Mouse (Mus musculus) ES-E14 (cell line): ENCODE measurements around the gene Foxn4. TPM values are rescaled to one million over a fixed set of nuclear protein-coding genes. Genes with fewer than 3 reads are reported as not detected.

Source experiments
- DNase-seq: peaks from one replicate; pipeline ENCODE4 v3.0.0-alpha.2; 2013; ENCODE audit warnings: low read depth, low spot score
- H3K27ac ChIP-seq: 2 replicates; pipeline ENCODE4 v1.5.1; 2012; ENCODE audit warnings: low read depth, mild to moderate bottlenecking, low read length, moderate library complexity, mixed read lengths; ENCODE audit not compliant: poor library complexity, insufficient read depth, severe bottlenecking
- H3K36me3 ChIP-seq: 2 replicates; pipeline ENCODE4 v1.6.1; 2012; ENCODE audit warnings: mild to moderate bottlenecking, low read length, moderate library complexity, mixed read lengths; ENCODE audit not compliant: control insufficient read depth, poor library complexity, insufficient read depth, severe bottlenecking
- H3K4me1 ChIP-seq, 2 experiments: fragments of 150-350 bp in 1 of 2; sonication (generic) in 1 of 2; 2 replicates each; pipeline ENCODE4 v1.6.1; 2012; ENCODE audit warnings: low read length in 2 of 2, mild to moderate bottlenecking in 1 of 2, mixed read lengths in 1 of 2; ENCODE audit not compliant: control insufficient read depth in 2 of 2, insufficient read depth in 2 of 2, poor library complexity in 1 of 2
- H3K4me3 ChIP-seq, 2 experiments: fragments of 150-350 bp in 1 of 2; sonication (generic) in 1 of 2; 2 replicates each; pipeline ENCODE4 v1.5.1; 2012; ENCODE audit warnings: low read length in 2 of 2, low read depth in 1 of 2, mild to moderate bottlenecking in 1 of 2, mixed read lengths in 1 of 2; ENCODE audit not compliant: insufficient read depth in 1 of 2, poor library complexity in 1 of 2, severe bottlenecking in 1 of 2
- H3K9ac ChIP-seq: 2 replicates; pipeline ENCODE4 v1.6.1; 2012; ENCODE audit warnings: low read depth, mild to moderate bottlenecking, low read length, mixed read lengths; ENCODE audit not compliant: poor library complexity, insufficient read depth, severe bottlenecking
- H3K9me3 ChIP-seq: fragments of 150-350 bp; sonication (generic); 2 replicates; pipeline ENCODE4 v1.6.1; 2012; ENCODE audit warnings: low read depth, mild to moderate bottlenecking, low read length; ENCODE audit not compliant: control insufficient read depth, insufficient read depth
- CHD2 ChIP-seq: IDR thresholded peaks from 2 replicates; pipeline ENCODE4 v1.6.1; 2014; ENCODE audit warnings: mild to moderate bottlenecking, low read depth, low read length, inconsistent platforms
- HCFC1 ChIP-seq: IDR thresholded peaks from 2 replicates; pipeline ENCODE4 v1.6.1; 2012; ENCODE audit warnings: low read length, inconsistent platforms, borderline replicate concordance; ENCODE audit not compliant: insufficient read depth
- MAFK ChIP-seq: IDR thresholded peaks from 2 replicates; pipeline ENCODE4 v1.6.1; 2014; ENCODE audit warnings: mild to moderate bottlenecking, low read depth, low read length, inconsistent platforms; ENCODE audit not compliant: insufficient read depth
- ZC3H11A ChIP-seq: IDR thresholded peaks from 2 replicates; pipeline ENCODE4 v1.6.1; 2012; ENCODE audit warnings: low read depth, mild to moderate bottlenecking, inconsistent platforms, low read length, borderline replicate concordance
- ZNF384 ChIP-seq: IDR thresholded peaks from 2 replicates; pipeline ENCODE4 v1.6.1; 2012; ENCODE audit warnings: low read depth, low read length, inconsistent platforms
- in situ Hi-C, 2 experiments: fragments of 600-800 bp; cut with MboI; formaldehyde crosslinking; loops; one replicate each; pipeline ENCODE4 v1.15.1; 2025; ENCODE audit warnings: low sequenced_read_pairs in 2 of 2, inconsistent platforms in 1 of 2; ENCODE audit not compliant: unreplicated experiment in 2 of 2
- total RNA-seq: library from RNA; depleted of rRNA; stranded (reverse); fragments of 300-350 nt; gene quantifications from 2 replicates; pipeline ENCODE4 v1.2.3, GENCODE M21; 2012

Gene Foxn4
- total RNA-seq, 1 experiment: 7.5 TPM

- Histone ChIP-seq H3K9me3 (no peaks in the 10 kb centered on the region), H3K36me3 (no peaks in the 10 kb centered on the region), H3K9ac (no peak overlapping the region), H3K4me3 (no peak overlapping the region), H3K4me1 (peaks cover 0 to 2% of the 10 kb centered on the region in 2 experiments; a peak in 1 of 4 replicates), H3K27ac (no peak overlapping the region)
- TF ChIP-seq CHD2 (no peak), ZC3H11A (no peak), ZNF384 (no peak)
- in situ Hi-C loops: no loop called here
- no peak for DNase-seq
Measured at GRCm38 (mm10) chr5:114288396-114288795, 14.8 kb upstream of the Foxn4 start.

- no peaks in the 10 kb centered on the region for H3K36me3 ChIP-seq
- H3K27ac ChIP-seq: no peak overlapping the region
- no peak for DNase-seq
- H3K9me3 ChIP-seq: no peaks in the 10 kb centered on the region
- peaks cover 0 to 2% of the 10 kb centered on the region in 2 experiments; a peak in 1 of 4 replicates for H3K4me1 ChIP-seq
- H3K4me3 ChIP-seq: 0 out of 4 replicates have a peak overlapping the region, but pooled peaks of 1 of the 2 experiments have one; percentile 17
- TF ChIP-seq ZNF384: peak; percentile 69
- TF ChIP-seq HCFC1: no peak
- H3K9ac ChIP-seq: no peak overlapping the region
- in situ Hi-C loops: no loop called here
Measured at GRCm38 (mm10) chr5:114286872-114287571, 13.4 kb upstream of the Foxn4 start.

GRCm38 (mm10) chr5:114286102-114286501 is 12.5 kb upstream of the Foxn4 start:
- Histone ChIP-seq H3K4me3 (no peak overlapping the region), H3K9ac (no peak overlapping the region), H3K36me3 (no peaks in the 10 kb centered on the region), H3K9me3 (no peaks in the 10 kb centered on the region), H3K4me1 (peaks cover 0 to 2% of the 10 kb centered on the region in 2 experiments; a peak in 1 of 4 replicates), H3K27ac (no peak overlapping the region)
- DNase-seq: no peak
- TF ChIP-seq CHD2: no peak
- no peak for TF ChIP-seq HCFC1
- no peak for TF ChIP-seq ZC3H11A
- no peak for TF ChIP-seq MAFK
- no peak for TF ChIP-seq ZNF384
- in situ Hi-C loops: no loop called here

GRCm38 (mm10) chr5:114285398-114285700 is 11.7 kb upstream of the Foxn4 start:
- TF ChIP-seq CHD2: no peak
- no peak for TF ChIP-seq ZNF384
- no peak for TF ChIP-seq HCFC1
- TF ChIP-seq MAFK: no peak
- no peak for TF ChIP-seq ZC3H11A
- Histone ChIP-seq H3K27ac (no peak overlapping the region), H3K36me3 (no peaks in the 10 kb centered on the region), H3K9me3 (no peaks in the 10 kb centered on the region), H3K4me3 (no peak overlapping the region), H3K9ac (no peak overlapping the region), H3K4me1 (peaks cover 0 to 2% of the 10 kb centered on the region in 2 experiments; a peak in 1 of 4 replicates)
- DNase-seq: no peak
- in situ Hi-C loops: no loop called here
